Mouse (Mus musculus) adrenal gland (tissue): Measurements from ENCODE around the gene Cbx7.
"Not testable (repeated sequence)": the region's sequence is repeated elsewhere in the genome, so short reads cannot be mapped to it uniquely, and the experiment has no call there.

ENCODE experiments used
- intact Hi-C: fragments of 180-260 bp; cut with DNase I; formaldehyde crosslinking; loops from one replicate; pipeline ENCODE4 v1.15.1; 2025

The Cbx7 gene

GRCm38 (mm10) chr15:79899828-79900510, 71.0 kb downstream of the Cbx7 start:
- intact Hi-C loops = no loop called here

GRCm38 (mm10) chr15:79898988-79899387, 71.9 kb downstream of the Cbx7 start:
- intact Hi-C loops = no loop called here

- intact Hi-C loops = no loop called here
These were observed 74.7 kb downstream of the Cbx7 start for GRCm38 (mm10) chr15:79896080-79896725.

- intact Hi-C loops = not testable (repeated sequence)
These were observed 75.5 kb downstream of the Cbx7 start for GRCm38 (mm10) chr15:79895221-79896079.

GRCm38 (mm10) chr15:79894343-79894742, 76.6 kb downstream of the Cbx7 start:
- intact Hi-C loops = no loop called here

GRCm38 (mm10) chr15:79893824-79894123, 77.1 kb downstream of the Cbx7 start:
- intact Hi-C loops = no loop called here

GRCm38 (mm10) chr15:79892995-79893823, 77.7 kb downstream of the Cbx7 start:
- intact Hi-C loops = no loop called here

GRCm38 (mm10) chr15:79892213-79892541, 78.7 kb downstream of the Cbx7 start:
- intact Hi-C loops = no loop called here

- intact Hi-C loops = no loop called here
These were observed 79.3 kb downstream of the Cbx7 start, which contains the start of gene Apobec3 for GRCm38 (mm10) chr15:79891436-79892212. Apobec3 (plus strand) TSS chr15:79891659.

GRCm38 (mm10) chr15:79884820-79885219, 86.1 kb downstream of the Cbx7 start:
- intact Hi-C loops = no loop called here

GRCm38 (mm10) chr15:79883352-79883822, 87.5 kb downstream of the Cbx7 start:
- intact Hi-C loops = loop anchor here (2.0 kb wide), 1 partner anchor 53 kb away; no protein-coding TSS in a partner anchor

GRCm38 (mm10) chr15:79882623-79883267, 88.2 kb downstream of the Cbx7 start:
- intact Hi-C loops = loop anchor here (2.0 kb wide), 1 partner anchor 52 kb away; no protein-coding TSS in a partner anchor

GRCm38 (mm10) chr15:79880477-79880876, 90.4 kb downstream of the Cbx7 start:
- intact Hi-C loops = no loop called here

- intact Hi-C loops = no loop called here
These were observed 91.6 kb downstream of the Cbx7 start for GRCm38 (mm10) chr15:79879319-79879718.

GRCm38 (mm10) chr15:79878725-79879136, 92.2 kb downstream of the Cbx7 start:
- intact Hi-C loops = no loop called here

- intact Hi-C loops = no loop called here
These were observed 95.5 kb downstream of the Cbx7 start for GRCm38 (mm10) chr15:79875261-79875995.

GRCm38 (mm10) chr15:79873995-79874394, 96.9 kb downstream of the Cbx7 start:
- intact Hi-C loops = no loop called here

- intact Hi-C loops = no loop called here
These were observed 97.4 kb downstream of the Cbx7 start for GRCm38 (mm10) chr15:79873545-79873944.
